Mouse (Mus musculus): ENCODE results near the gene Eomes.

The Eomes gene

GRCm38 (mm10) chr9:118488138-118488895 lies 10.3 kb downstream of the Eomes start:
- peak; percentile 82 for DNase-seq (ENCODE audit: low read depth)

DNA sequence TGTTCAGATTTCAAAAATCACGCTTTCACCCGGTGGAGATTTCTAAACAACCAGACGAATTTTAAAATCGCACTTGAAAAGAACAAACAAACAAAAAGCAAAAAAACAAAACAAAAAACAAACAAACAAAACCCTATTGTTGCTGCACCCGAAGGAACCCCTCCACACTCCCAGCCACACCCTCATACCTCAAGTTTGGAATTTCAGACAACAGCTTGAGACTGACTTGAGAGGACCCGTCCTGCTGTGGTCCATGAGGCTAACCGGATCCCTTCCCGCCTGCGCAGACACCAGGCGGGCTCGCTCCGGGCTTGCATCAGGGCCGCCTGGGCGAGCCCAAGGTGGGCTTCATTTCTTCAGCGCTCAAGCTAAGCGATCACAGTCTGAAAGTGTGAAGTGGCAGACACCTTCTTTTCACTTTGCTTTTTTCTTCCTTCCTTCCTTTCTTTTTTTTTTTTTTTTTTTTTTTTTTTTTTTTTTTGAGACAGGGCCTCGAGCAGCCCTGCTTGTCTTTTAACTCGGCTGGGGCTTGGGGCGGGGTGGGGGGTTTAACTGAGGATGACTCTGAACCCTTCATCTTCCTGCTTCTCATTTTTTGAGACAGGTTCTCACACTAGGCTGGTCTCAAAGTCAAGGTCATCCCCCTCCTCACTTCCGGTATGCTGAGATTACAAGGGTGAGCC lies 11.0 kb downstream of the Eomes start:
- DNase-seq (ENCODE audit: low read depth) = peak; percentile 52

DNA sequence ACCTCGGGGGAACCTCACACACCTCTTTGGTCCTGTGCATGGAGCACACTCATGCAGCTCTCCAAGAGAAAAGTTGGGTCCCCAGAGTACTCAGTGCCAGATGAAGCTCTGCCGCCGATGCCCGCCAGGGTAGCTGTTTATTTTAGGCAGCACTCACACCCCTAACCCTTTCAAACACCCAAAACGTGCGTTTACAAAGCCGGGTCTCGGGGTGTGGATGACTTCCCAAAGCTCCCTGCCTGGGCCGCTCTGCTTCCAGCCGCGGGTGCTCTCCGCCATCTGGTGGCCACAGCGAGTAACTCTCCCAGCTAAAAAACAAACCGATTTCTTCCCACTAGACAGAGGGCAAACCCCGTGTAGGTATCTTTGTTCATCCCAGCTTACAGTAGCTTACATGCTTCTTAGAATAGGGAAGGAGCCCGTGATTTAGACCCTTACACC lies 11.6 kb downstream of the Eomes start:
- DNase-seq (ENCODE audit: low read depth) = peak; percentile 81

DNA sequence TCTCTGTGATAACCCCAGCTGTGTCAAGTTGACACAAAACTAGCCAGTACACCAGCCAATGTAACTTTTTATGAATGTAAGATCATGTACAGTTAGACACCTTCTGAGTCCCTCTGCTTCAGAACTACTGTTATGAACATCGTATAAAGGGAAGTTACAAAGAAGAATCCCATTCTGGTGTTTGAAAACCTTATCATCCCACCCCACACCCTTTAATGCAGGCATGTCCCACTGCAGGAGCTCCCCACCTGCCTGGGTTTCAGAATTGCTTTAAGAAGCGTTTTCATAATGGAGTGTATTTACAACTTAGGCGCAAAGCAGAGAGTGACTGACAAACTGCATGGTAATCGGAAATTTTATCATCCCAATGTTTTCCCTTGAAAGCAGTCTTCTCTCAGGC lies 13.2 kb downstream of the Eomes start:
- DNase-seq (ENCODE audit: low read depth) = no peak

DNA sequence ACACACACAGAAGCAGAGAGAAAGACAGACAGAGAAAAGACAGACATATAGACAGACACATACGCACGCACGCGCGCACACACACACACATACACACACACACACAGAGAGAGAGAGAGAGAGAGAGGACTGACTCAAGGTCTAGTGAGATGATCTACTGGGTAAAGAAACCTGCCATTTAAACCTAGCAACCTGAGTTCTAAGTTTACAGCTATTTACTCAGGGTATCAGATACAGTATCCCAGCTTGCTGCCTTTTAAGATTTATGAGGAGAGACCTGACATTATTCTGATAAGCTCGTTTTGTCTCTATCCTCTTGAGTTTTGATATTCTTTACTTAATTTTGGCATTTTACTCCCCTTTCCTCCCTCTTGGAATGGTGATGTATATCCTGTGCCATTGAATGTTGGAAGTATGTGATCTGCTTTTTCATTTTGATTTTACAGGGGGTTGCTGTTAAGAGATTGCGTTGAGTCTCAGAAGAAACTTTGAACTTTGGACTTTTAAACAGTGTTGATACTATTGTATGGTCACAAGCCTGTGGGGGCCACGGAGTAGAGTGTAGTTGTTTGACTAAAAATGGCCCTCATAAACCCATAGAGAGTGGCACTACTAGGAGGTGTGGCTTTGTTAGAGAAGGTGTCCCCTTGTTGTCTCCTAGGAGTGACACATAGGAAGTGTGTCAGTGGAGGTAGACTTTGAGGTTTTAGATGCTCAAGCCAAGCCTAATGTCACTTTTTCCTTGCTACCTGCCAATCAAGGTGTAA lies 15.1 kb downstream of the Eomes start:
- DNase-seq (ENCODE audit: low read depth) = no peak

DNA sequence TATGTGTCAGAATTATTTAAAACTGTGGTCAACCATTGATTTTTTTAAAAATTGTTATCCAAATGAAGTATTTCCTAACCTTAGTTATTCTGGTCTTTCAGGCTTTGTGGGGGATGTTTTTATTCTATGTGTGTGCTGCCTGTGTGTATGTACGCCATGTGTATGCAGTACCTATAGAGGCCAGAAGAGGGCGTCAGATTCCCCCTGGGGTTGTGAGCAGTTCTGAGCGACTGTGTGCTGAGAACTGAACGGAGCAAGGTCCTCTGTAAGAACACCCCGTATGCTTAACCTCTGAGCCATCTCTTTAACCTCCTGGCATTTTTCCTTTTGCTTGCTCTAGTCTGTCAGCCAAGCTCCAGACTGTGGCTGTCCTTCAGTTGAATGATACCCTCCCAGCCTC lies 16.1 kb downstream of the Eomes start:
- no peak for DNase-seq (ENCODE audit: low read depth)

GRCm38 (mm10) chr9:118495933-118496332 lies 17.9 kb downstream of the Eomes start:
- DNase-seq (ENCODE audit: low read depth) = no peak

DNA sequence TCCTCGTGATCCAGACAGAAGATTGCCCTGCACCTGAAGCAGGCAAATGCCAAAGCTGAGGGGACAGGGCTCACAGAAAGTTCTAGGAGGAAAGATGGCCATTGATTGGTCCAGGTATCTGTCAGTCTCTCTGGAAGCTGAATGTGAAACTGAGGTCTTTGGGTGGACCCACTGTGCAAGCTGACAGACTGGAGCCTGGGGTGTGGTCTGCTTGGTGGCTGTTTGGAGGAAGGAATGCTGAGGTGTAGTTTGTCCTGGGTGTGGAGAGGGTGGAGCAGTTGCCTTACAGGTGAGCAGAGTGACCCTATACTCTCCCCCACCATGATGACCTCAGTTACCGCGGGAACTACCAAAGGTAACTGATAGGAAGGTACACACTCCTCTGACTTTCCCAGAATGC lies 18.9 kb downstream of the Eomes start:
- DNase-seq (ENCODE audit: low read depth) = no peak

DNA sequence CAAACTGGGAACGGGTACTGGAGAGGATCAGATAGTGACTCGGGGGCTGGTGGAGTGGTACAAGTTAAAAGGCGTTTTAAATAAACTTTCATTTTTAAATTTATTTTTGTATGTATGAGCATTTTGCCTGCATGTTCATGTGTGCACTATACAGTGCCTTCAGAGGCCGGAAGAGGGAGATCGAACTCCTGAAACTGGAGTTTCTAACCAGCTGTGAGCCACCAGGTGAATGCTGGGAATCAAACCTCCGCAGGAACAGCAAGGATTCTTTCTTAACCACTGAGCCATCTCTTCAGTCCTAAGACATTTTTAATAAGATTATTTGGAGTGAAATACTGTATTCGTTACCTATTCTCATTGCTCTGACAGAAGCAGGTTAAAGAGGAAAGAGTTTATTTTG lies 20.0 kb downstream of the Eomes start:
- no peak for DNase-seq (ENCODE audit: low read depth)

DNA sequence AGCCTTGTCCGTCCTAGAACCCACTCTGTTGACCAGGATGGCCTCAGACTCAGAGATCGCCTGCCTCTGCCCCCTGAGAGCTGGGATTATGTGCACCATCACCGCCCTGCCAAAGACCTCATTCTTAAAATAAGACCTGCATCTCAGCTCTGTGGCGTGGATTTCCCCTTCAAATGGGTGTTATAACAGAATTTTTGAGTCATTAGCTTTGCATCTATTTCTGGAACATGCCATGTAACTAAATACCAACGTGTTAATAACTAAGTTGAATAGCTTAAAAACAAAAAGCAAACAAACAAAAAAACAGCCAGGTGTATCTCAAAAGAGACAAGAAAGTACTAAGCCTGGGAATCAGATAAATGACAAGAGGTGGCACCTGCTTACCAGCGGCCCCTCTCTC lies 23.0 kb downstream of the Eomes start:
- no peak for DNase-seq (ENCODE audit: low read depth)

DNA sequence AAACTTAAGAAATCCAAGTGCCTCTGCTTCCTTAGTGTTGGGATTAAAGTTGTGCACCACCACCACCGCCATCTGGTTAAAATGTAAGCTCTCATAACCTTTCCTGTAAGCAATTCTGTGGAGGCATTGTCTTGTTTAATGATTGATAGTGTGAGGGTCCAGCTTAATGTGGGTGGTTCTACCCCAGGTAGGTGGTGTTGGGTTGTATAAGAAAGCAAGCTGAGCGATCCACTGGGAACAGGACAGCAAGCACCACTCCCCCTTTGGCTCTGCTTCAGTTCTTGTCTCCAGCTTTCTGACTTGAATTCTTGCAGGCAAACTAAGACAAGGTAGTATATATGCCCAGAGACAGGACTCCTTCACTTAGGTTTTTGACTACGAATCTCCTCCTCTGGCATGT lies 26.6 kb downstream of the Eomes start:
- no peak for DNase-seq (ENCODE audit: low read depth)

- DNase-seq (ENCODE audit: low read depth) = peak; percentile 78
Observed at GRCm38 (mm10) chr9:118506020-118506403, 28.0 kb downstream of the Eomes start, which contains the start of gene Golga4. Golga4 (plus strand) TSS chr9:118506267.

DNA sequence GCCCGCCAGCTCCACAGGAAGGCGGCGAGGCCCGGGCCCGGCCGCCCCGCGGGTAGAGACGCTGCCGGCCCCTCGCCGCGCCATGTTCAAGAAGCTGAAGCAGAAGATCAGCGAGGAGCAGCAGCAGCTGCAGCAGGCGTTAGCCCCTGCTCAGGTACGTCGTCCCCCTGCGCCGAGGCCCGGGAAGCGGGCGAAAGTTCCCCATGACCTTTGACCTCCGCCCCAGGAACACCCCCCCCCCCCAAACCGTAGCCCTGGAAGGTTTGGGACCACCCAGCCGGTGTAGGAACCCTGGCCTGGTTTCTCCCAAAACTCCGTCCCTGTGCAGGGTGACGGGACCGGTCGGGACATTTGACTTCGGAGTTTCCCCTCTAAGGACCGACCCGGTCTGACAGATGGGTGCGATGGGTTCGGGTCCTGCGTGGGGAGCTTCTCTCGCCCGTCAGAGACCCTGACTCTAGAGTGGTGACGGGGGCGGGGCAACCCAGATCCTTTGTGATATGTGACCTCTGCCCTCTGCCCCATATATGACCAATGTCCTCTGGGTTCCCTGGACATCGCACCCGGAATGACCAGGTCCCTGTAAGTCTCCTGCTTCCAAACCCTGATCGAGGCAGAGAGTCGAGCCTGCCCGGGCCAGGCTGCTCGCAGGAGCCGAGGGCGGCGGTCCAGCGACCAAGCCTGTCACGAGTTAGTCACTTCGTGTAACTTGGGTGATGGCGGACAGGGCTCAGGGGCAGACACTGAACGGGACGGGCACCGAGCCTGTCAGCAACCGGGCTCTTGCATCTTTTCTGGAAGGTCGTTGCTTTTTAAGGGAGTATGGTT lies 28.6 kb downstream of the Eomes start:
- peak; percentile 27 for DNase-seq (ENCODE audit: low read depth)

- no peak for DNase-seq (ENCODE audit: low read depth)
Observed at GRCm38 (mm10) chr9:118507552-118507951, 29.5 kb downstream of the Eomes start.

DNA sequence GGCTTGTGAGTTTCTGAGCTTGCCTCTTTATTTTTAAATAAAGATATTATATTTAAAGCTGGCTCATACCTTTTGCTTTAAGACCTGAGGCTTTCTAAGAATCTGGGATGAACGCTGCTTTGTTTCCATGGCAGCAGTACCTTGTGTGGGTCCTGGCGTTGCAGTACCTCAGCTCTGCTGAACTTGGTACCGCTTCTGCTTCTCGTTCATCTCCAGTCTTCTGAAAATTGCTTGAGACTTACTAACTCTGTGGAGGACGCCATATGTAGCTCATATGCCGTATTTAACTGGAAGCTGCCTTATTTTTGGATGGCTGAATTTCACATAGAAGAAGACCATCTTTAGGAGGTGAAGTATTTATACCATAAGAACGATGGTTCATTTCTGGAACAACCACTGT lies 30.6 kb downstream of the Eomes start:
- DNase-seq (ENCODE audit: low read depth) = no peak

DNA sequence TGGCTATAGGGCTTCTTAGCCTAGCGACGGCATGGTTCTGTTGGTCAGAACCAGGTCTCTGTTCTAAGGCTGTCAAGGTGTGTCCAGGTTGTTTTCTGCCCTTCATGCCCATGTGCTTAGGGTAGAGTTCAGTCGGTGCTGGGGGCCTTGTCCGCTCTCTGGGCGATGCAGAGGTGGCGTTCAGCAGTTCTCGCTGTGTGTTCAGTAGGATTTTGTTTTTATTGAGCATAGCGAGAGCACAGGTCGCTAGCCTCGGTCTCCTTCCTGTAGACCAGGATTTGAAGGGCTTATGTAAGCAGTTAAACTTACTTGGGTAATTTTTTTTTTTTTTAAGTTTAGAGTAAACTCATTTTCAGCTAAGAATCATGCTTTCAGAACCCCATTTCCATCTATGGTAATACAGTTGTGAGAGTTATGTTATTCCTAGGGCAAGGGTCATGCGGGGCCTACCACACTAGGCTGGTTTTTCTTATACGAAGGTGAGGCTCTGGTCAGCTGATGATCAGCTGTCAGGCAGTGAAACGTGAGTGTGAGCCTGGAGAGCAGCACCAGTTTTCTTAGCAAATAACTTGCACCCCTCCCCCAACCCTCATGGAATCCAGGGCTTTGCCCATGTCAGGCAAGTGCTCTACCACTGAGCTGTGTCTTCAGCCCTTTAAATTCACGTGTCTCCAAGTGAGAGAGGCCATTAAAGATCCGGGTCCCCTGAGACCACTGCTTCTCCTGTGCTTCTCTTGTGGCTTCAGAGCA lies 33.1 kb downstream of the Eomes start:
- DNase-seq (ENCODE audit: low read depth) = no peak

GRCm38 (mm10) chr9:118512681-118513233 lies 34.7 kb downstream of the Eomes start:
- peak; percentile 62 for DNase-seq (ENCODE audit: low read depth)

GRCm38 (mm10) chr9:118515476-118515875 lies 37.5 kb downstream of the Eomes start:
- no peak for DNase-seq (ENCODE audit: low read depth)

DNA sequence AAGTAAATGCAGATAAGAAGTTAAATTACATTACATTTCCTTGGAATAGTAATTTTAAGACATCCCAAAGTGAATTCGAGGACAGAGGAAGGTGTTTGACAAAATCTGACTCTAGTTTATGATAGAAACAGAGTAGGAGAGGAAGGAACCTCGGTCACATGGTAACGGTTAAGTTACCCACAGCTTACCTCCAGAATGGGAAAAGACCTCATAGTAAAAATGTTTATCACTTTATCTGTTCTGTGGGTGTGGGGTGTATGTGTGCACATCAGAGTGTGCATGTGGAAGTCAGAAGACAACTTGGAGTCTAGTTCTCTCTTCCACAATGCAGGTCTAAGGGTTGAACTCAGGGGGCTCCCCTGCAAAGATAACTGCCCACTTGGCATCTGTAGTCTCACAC lies 38.1 kb downstream of the Eomes start:
- DNase-seq (ENCODE audit: low read depth) = peak; percentile 20

DNA sequence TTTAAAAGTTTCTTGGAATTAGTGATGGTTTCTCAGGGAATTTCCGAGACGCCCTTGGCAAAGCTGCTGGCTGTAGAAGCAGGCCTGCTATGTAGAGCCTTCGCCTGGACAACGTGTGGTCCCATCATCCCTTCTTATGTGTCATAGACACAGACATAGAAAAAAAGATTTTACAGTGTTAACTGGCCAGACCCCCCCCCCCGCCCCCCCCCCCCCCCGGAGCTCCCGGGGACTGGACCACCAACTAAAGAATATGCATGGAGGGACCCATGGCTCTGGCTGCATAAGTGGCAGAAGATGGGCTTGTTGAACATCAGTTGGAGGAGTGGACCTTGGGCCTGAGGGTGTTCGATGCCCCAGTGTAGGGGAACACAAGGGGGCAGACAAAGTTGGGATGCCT lies 39.6 kb downstream of the Eomes start:
- DNase-seq (ENCODE audit: low read depth) = no peak

GRCm38 (mm10) chr9:118519101-118519500 lies 41.1 kb downstream of the Eomes start:
- peak; percentile 13 for DNase-seq (ENCODE audit: low read depth)

All from 416B (cell line).